Mouse (Mus musculus): ENCODE data around the gene Mrpl33.

- TF ChIP-seq POLR2A (IDR thresholded peaks at IDR 0.05; ENCODE audit: extremely low read depth, insufficient read depth, low read length) (0 out of 2 replicates have a peak, but pooled peaks have one; percentile 29), CTCF (IDR thresholded peaks at IDR 0.05; ENCODE audit: low read depth, low read length) (no peak)
Measured at GRCm38 (mm10) chr5:31697644-31698296, 101.0 kb downstream of the Mrpl33 start, which contains the start of gene Babam2.

All from liver, adult 2 months (tissue).